Mouse (Mus musculus) neural tube, embryonic 10.5 days (tissue): ENCODE data around the gene Rab13.

ENCODE experiments used
- DNase-seq: peaks from one replicate; pipeline ENCODE4 v3.0.0-alpha.2; 2017; ENCODE audit warnings: low spot score; ENCODE audit errors: extremely low spot score

The Rab13 gene

GRCm38 (mm10) chr3:90256731-90257530 lies 43.4 kb downstream of the Rab13 start:
- DNase-seq = no peak

- DNase-seq = no peak
Observed at GRCm38 (mm10) chr3:90258521-90258920, 45.0 kb downstream of the Rab13 start.

- DNase-seq = no peak
Observed at GRCm38 (mm10) chr3:90263121-90263771, 49.8 kb downstream of the Rab13 start.

GRCm38 (mm10) chr3:90264687-90265033 lies 51.2 kb downstream of the Rab13 start:
- DNase-seq = no peak

GRCm38 (mm10) chr3:90265034-90265931 lies 51.8 kb downstream of the Rab13 start, which contains the start of gene Dennd4b:
TSS of gene Dennd4b (plus strand) at chr3:90265185.
- DNase-seq = peak; percentile 94

GRCm38 (mm10) chr3:90265932-90266741 lies 52.6 kb downstream of the Rab13 start:
- DNase-seq = no peak

GRCm38 (mm10) chr3:90266901-90267775 lies 53.6 kb downstream of the Rab13 start:
- no peak for DNase-seq

GRCm38 (mm10) chr3:90268190-90268589 lies 54.7 kb downstream of the Rab13 start:
- no peak for DNase-seq

- no peak for DNase-seq
Observed at GRCm38 (mm10) chr3:90268971-90269370, 55.5 kb downstream of the Rab13 start.

GRCm38 (mm10) chr3:90270784-90271183 lies 57.3 kb downstream of the Rab13 start:
- DNase-seq = no peak

GRCm38 (mm10) chr3:90272170-90272569 lies 58.7 kb downstream of the Rab13 start:
- DNase-seq = no peak

- no peak for DNase-seq
Observed at GRCm38 (mm10) chr3:90273855-90274254, 60.4 kb downstream of the Rab13 start.

- DNase-seq = no peak
Observed at GRCm38 (mm10) chr3:90275286-90275685, 61.8 kb downstream of the Rab13 start.
